Mouse (Mus musculus) liver, postnatal 0 days (tissue): ENCODE results near the gene Zfp280d. TPM values are rescaled to one million over a fixed set of nuclear protein-coding genes. Genes with fewer than 3 reads are reported as not detected.

Experiments
- ATAC-seq: fragments of 200-750 bp; cut with Nextera tagmentation; 2 replicates; pipeline ENCODE4 v1.8.0; 2017; ENCODE audit warnings: mild to moderate bottlenecking, moderate library complexity
- DNase-seq: peaks from one replicate; pipeline ENCODE4 v3.0.0-alpha.2; 2016
- H3K27ac ChIP-seq: fragments of 300-500 bp; sonication (generic); 2 replicates; pipeline ENCODE4 v1.5.1; 2014; ENCODE audit warnings: antibody characterized with exemption, moderate library complexity, mild to moderate bottlenecking, low read depth
- H3K27me3 ChIP-seq: fragments of 300-500 bp; sonication (generic); 2 replicates; pipeline ENCODE4 v1.6.1; 2014; ENCODE audit warnings: low read length, control low read depth, mixed read lengths; ENCODE audit not compliant: insufficient read depth
- H3K36me3 ChIP-seq: fragments of 300-500 bp; sonication (generic); replicated peaks from 2 replicates; pipeline ENCODE4 v1.6.1; 2014; ENCODE audit warnings: mild to moderate bottlenecking, control low read depth, low read length, moderate library complexity, mixed read lengths; ENCODE audit not compliant: insufficient read depth
- H3K4me1 ChIP-seq: fragments of 300-500 bp; sonication (generic); 2 replicates; pipeline ENCODE4 v1.6.1; 2014; ENCODE audit warnings: antibody characterized with exemption, mild to moderate bottlenecking, control low read depth; ENCODE audit not compliant: insufficient read depth
- H3K4me2 ChIP-seq: fragments of 300-500 bp; sonication (generic); 2 replicates; pipeline ENCODE4 v1.6.1; 2014; ENCODE audit warnings: low read depth, mild to moderate bottlenecking, low read length, moderate library complexity, mixed read lengths
- H3K4me3 ChIP-seq: fragments of 300-500 bp; sonication (generic); 2 replicates; pipeline ENCODE4 v1.5.1; 2014; ENCODE audit warnings: low read depth, low read length
- H3K9ac ChIP-seq: fragments of 300-500 bp; sonication (generic); replicated peaks from 2 replicates; pipeline ENCODE4 v1.6.1; 2014; ENCODE audit warnings: mild to moderate bottlenecking, moderate library complexity
- H3K9me3 ChIP-seq: fragments of 300-500 bp; sonication (generic); 2 replicates; pipeline ENCODE4 v1.6.1; 2016; ENCODE audit warnings: mild to moderate bottlenecking, control low read depth, low read length, mixed read lengths
- CTCF ChIP-seq: sonication (generic); IDR thresholded peaks from 2 replicates; pipeline ENCODE4 v1.5.1; 2016; ENCODE audit warnings: antibody characterized with exemption, low read depth
- EP300 ChIP-seq: IDR thresholded peaks from 2 replicates; pipeline ENCODE4 v1.6.1; 2016; ENCODE audit warnings: antibody characterized with exemption, low read depth, mild to moderate bottlenecking
- whole genome bisulfite sequencing: fragments of 180-500 bp; shearing (Covaris S2); extraction: QIAGEN DNeasy Blood & Tissue Kit; methylation state at CpG from one replicate; pipeline ENCODE4 v1.1.7; 2014; ENCODE audit not compliant: insufficient replicate concordance; 5-methylcytosine and 5-hydroxymethylcytosine counted together
- polyA plus RNA-seq: library from polyadenylated mRNA; unstranded; fragments of >200 nt; fragmentation: Nextera tagmentation; extraction: Ambion mirVana; gene quantifications from 2 replicates; pipeline ENCODE4 v1.2.1, GENCODE M21; 2015

Zfp280d gene
- polyA plus RNA-seq, 1 experiment from 2014 or later = 6.9 TPM

DNA sequence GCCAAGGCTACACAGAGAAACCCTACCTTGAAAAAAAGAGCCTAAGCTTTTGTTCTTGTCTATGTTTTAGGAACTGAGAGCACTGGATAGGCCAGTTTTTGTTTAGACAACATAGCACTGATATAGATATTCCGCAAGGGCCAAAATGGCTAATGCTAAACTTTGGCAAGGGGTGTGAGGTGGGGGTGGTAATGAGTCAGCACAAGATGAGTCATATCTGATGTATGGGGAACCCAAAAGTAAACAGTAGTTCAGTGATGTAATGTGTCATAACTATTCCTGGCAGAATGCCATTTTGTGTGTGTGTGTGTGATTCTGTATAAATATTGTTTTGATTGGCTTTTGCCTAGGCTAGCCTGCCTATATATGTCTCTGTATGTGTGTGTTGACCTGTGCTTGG is 4.5 kb upstream of the Zfp280d start:
- Histone ChIP-seq H3K9me3 (no peaks in the 10 kb centered on the region; the same call in 1 of the 2 replicates), H3K9ac (no peak overlapping the region), H3K27me3 (no peaks in the 10 kb centered on the region), H3K4me3 (no peak overlapping the region), H3K4me1 (peaks cover 4% of the 10 kb centered on the region; the same call in 1 of the 2 replicates), H3K4me2 (no peak overlapping the region), H3K27ac (no peak overlapping the region), H3K36me3 (no peaks in the 10 kb centered on the region)
- TF ChIP-seq CTCF (no peak), EP300 (no peak)
- ATAC-seq (no peak), DNase-seq (no peak)
- 93% methylated on average over 1 of the region's 1 CpGs for WGBS

- Histone ChIP-seq H3K27me3 (no peaks in the 10 kb centered on the region), H3K4me2 (no peak overlapping the region), H3K27ac (no peak overlapping the region), H3K9me3 (no peaks in the 10 kb centered on the region; the same call in 1 of the 2 replicates), H3K36me3 (no peaks in the 10 kb centered on the region), H3K4me1 (peaks cover 11% of the 10 kb centered on the region), H3K4me3 (no peak overlapping the region), H3K9ac (no peak overlapping the region)
- TF ChIP-seq CTCF (0 out of 2 replicates have a peak, but pooled peaks have one; percentile 7), EP300 (no peak)
- ATAC-seq (no peak), DNase-seq (no peak)
- 85% methylated on average over 7 of the region's 7 CpGs for WGBS
Observed at GRCm38 (mm10) chr9:72273646-72274410, 832 bp upstream of the Zfp280d start.

- H3K27me3 ChIP-seq = no peaks in the 10 kb centered on the region
- no peaks in the 10 kb centered on the region for H3K36me3 ChIP-seq
- TF ChIP-seq EP300 (no peak), CTCF (no peak)
- H3K4me2 ChIP-seq = peak overlapping the region; percentile 77
- H3K27ac ChIP-seq = peak overlapping the region; percentile 96
- peak overlapping the region; percentile 65 for H3K4me3 ChIP-seq
- DNase-seq = peak; percentile 75
- peak overlapping the region; percentile 82 for H3K9ac ChIP-seq
- H3K4me1 ChIP-seq = peaks cover 11% of the 10 kb centered on the region
- no peaks in the 10 kb centered on the region; the same call in 1 of the 2 replicates for H3K9me3 ChIP-seq
- under 1% methylated on average over 47 of the region's 70 CpGs for WGBS
- ATAC-seq = peak; percentile 85
Observed at GRCm38 (mm10) chr9:72275101-72275978, 680 bp downstream of the Zfp280d start.

DNA sequence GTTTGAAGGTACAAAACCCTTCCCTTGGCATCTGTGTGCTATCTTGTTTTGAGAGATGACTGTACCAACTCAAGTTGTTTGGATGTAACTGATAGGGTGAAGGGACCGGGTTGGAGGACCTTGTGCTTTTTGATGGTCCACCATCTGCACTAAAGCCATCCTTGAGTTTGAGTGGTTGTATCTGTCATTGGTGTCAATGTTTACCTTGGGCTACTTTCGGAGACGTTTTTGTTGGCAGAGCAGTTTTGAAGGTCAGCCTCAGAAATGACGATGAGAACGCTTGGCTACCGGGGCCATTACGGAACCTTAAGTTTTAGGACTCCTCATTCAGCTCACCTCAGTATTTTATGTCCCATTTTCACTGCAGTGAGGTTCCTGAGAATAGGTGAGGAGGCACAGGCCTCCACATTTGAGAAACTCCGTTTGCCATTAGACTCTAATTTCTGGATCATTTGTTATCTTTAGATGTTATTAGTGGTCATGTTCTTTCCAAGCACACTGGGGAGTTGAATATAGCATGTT is 1.4 kb downstream of the Zfp280d start:
- H3K4me2 ChIP-seq = peak overlapping the region; percentile 77
- DNase-seq (peak; percentile 23), ATAC-seq (no peak)
- no peaks in the 10 kb centered on the region for H3K36me3 ChIP-seq
- peak overlapping the region; percentile 82 for H3K9ac ChIP-seq
- peaks cover 11% of the 10 kb centered on the region for H3K4me1 ChIP-seq
- TF ChIP-seq CTCF (no peak), EP300 (no peak)
- peak overlapping the region; percentile 96 for H3K27ac ChIP-seq
- WGBS = 36% methylated on average over 8 of the region's 8 CpGs
- peak overlapping the region; percentile 65 for H3K4me3 ChIP-seq
- H3K9me3 ChIP-seq = no peaks in the 10 kb centered on the region; the same call in 1 of the 2 replicates
- H3K27me3 ChIP-seq = no peaks in the 10 kb centered on the region

- no peak for DNase-seq
- H3K4me1 ChIP-seq = peaks cover 11% of the 10 kb centered on the region
- no peaks in the 10 kb centered on the region for H3K27me3 ChIP-seq
- no peak for ATAC-seq
- no peaks in the 10 kb centered on the region for H3K36me3 ChIP-seq
- H3K4me3 ChIP-seq = 0 out of 2 replicates have a peak overlapping the region, but pooled peaks have one; percentile 12
- no peak overlapping the region for H3K27ac ChIP-seq
- peak overlapping the region; percentile 77 for H3K4me2 ChIP-seq
- no peak overlapping the region; the same call in 1 of the 2 replicates for H3K9ac ChIP-seq
- H3K9me3 ChIP-seq = no peaks in the 10 kb centered on the region; the same call in 1 of the 2 replicates
- no peak for TF ChIP-seq CTCF
- TF ChIP-seq EP300 = no peak
Observed at GRCm38 (mm10) chr9:72276941-72277340, 2.3 kb downstream of the Zfp280d start.

GRCm38 (mm10) chr9:72279943-72280342 is 5.3 kb downstream of the Zfp280d start:
- Histone ChIP-seq H3K4me3 (no peak overlapping the region), H3K27ac (no peak overlapping the region), H3K4me1 (peaks cover 7% of the 10 kb centered on the region; the same call in 1 of the 2 replicates), H3K27me3 (no peaks in the 10 kb centered on the region), H3K36me3 (no peaks in the 10 kb centered on the region), H3K4me2 (no peak overlapping the region), H3K9me3 (no peaks in the 10 kb centered on the region), H3K9ac (no peak overlapping the region)
- DNase-seq (no peak), ATAC-seq (no peak)
- TF ChIP-seq CTCF (no peak), EP300 (no peak)
- 88% methylated on average over 4 of the region's 4 CpGs for WGBS
